Mouse (Mus musculus): ENCODE data around the gene D17Wsu92e. TPM values are rescaled to one million over a fixed set of nuclear protein-coding genes. Genes with fewer than 3 reads are reported as not detected.

The D17Wsu92e gene
- polyA plus RNA-seq, 1 experiment from 2014 or later, result 10.6 TPM

Other genes with a start within 250 kb of the D17Wsu92e start
- gene Nudt3, start 197.2 kb downstream of the D17Wsu92e start, polyA plus RNA-seq (2015; fragmentation: Nextera tagmentation; extraction: Ambion mirVana), result 273 and 295 TPM in 2 replicates
- not detected in 2 replicates for gene RPS10-NUDT3, start 185.4 kb downstream of the D17Wsu92e start, polyA plus RNA-seq (2015; fragmentation: Nextera tagmentation; extraction: Ambion mirVana)
- 578 and 580 TPM in 2 replicates for gene Rps10, start 184.0 kb downstream of the D17Wsu92e start, polyA plus RNA-seq (2015; fragmentation: Nextera tagmentation; extraction: Ambion mirVana)
- 31.9 and 32.1 TPM in 2 replicates for gene Pacsin1, start 165.1 kb downstream of the D17Wsu92e start, polyA plus RNA-seq (2015; fragmentation: Nextera tagmentation; extraction: Ambion mirVana)
- 0.49 and 0.51 TPM in 2 replicates for gene Spdef, start 91.7 kb downstream of the D17Wsu92e start, polyA plus RNA-seq (2015; fragmentation: Nextera tagmentation; extraction: Ambion mirVana)
- 299 and 322 TPM in 2 replicates for gene Snrpc, start 17.5 kb upstream of the D17Wsu92e start, polyA plus RNA-seq (2015; fragmentation: Nextera tagmentation; extraction: Ambion mirVana)
- 5.2 and 5.3 TPM in 2 replicates for gene Uhrf1bp1, start 35.8 kb upstream of the D17Wsu92e start, polyA plus RNA-seq (2015; fragmentation: Nextera tagmentation; extraction: Ambion mirVana)
- gene Anks1, start 88.7 kb upstream of the D17Wsu92e start, polyA plus RNA-seq (2015; fragmentation: Nextera tagmentation; extraction: Ambion mirVana), result 35.3 and 38.6 TPM in 2 replicates
- gene Taf11, start 89.2 kb upstream of the D17Wsu92e start, polyA plus RNA-seq (2015; fragmentation: Nextera tagmentation; extraction: Ambion mirVana), result 71.7 and 73.2 TPM in 2 replicates